Mouse (Mus musculus) right cerebral cortex, postnatal 10 days (tissue): ENCODE data around the gene Pdzrn4.
"Not testable (repeated sequence)": the region's sequence is repeated elsewhere in the genome, so short reads cannot be mapped to it uniquely, and the experiment has no call there.

ENCODE experiments used
- DNase-seq, 2 experiments: peaks; one replicate each; pipeline ENCODE4 v3.0.0; 2021; ENCODE audit warnings: low spot score in 2 of 2

The Pdzrn4 gene

GRCm38 (mm10) chr15:92396770-92397608, at the start of gene Pdzrn4:
Pdzrn4 (plus strand) TSS chr15:92396881.
- peak; percentile 57 to 67 for DNase-seq

- DNase-seq = no peak
These were observed 49.3 kb upstream of the Pdzrn4 start for GRCm38 (mm10) chr15:92347426-92347825.

GRCm38 (mm10) chr15:92347902-92348301, 48.8 kb upstream of the Pdzrn4 start:
- peak; percentile 55 to 73 for DNase-seq

GRCm38 (mm10) chr15:92348453-92348852, 48.2 kb upstream of the Pdzrn4 start:
- DNase-seq = not testable (repeated sequence)

GRCm38 (mm10) chr15:92364153-92364552, 32.5 kb upstream of the Pdzrn4 start:
- peak in 1 of 2 experiments; percentile 43 for DNase-seq

- DNase-seq = no peak
These were observed 32.1 kb upstream of the Pdzrn4 start for GRCm38 (mm10) chr15:92364592-92364991.

GRCm38 (mm10) chr15:92394811-92395210, 1.9 kb upstream of the Pdzrn4 start:
- no peak for DNase-seq

- peak; percentile 52 to 55 for DNase-seq
These were observed 2.1 kb downstream of the Pdzrn4 start for GRCm38 (mm10) chr15:92398747-92399146.

- peak in 1 of 2 experiments; percentile 43 for DNase-seq
These were observed 2.6 kb downstream of the Pdzrn4 start for GRCm38 (mm10) chr15:92399278-92399677.

- DNase-seq = no peak
These were observed 4.9 kb downstream of the Pdzrn4 start for GRCm38 (mm10) chr15:92401554-92401953.

- DNase-seq = no peak
These were observed 18.6 kb downstream of the Pdzrn4 start for GRCm38 (mm10) chr15:92415323-92415722.

- no peak for DNase-seq
These were observed 19.5 kb downstream of the Pdzrn4 start for GRCm38 (mm10) chr15:92416141-92416540.

- DNase-seq = no peak
These were observed 20.0 kb downstream of the Pdzrn4 start for GRCm38 (mm10) chr15:92416658-92417057.

- DNase-seq = no peak
These were observed 20.4 kb downstream of the Pdzrn4 start for GRCm38 (mm10) chr15:92417120-92417519.

GRCm38 (mm10) chr15:92434605-92435004, 37.9 kb downstream of the Pdzrn4 start:
- DNase-seq = no peak

GRCm38 (mm10) chr15:92435306-92435705, 38.6 kb downstream of the Pdzrn4 start:
- DNase-seq = no peak

- no peak for DNase-seq
These were observed 45.0 kb downstream of the Pdzrn4 start for GRCm38 (mm10) chr15:92441630-92442180.

GRCm38 (mm10) chr15:92447708-92448147, 51.0 kb downstream of the Pdzrn4 start:
- DNase-seq = peak; percentile 73 to 83

GRCm38 (mm10) chr15:92449112-92449511, 52.4 kb downstream of the Pdzrn4 start:
- no peak for DNase-seq

GRCm38 (mm10) chr15:92452620-92453019, 55.9 kb downstream of the Pdzrn4 start:
- DNase-seq = no peak

GRCm38 (mm10) chr15:92482198-92482597, 85.5 kb downstream of the Pdzrn4 start:
- DNase-seq = peak; percentile 35 to 56

- DNase-seq = no peak
These were observed 94.7 kb downstream of the Pdzrn4 start for GRCm38 (mm10) chr15:92491376-92491775.
